8 mouse cellular contexts compared by ENCODE assay signal in genomic region chr16:84774003-84774703, GRCm38 (mm10). TPM values are rescaled to one million over a fixed set of nuclear protein-coding genes. Genes with fewer than 3 reads are reported as not detected.
DNase-seq lines count a peak whose midpoint lies in the region; ATAC-seq and TF ChIP-seq lines count a peak whose summit lies in the region.

Jam2 (plus strand) TSS chr16:84774123.

- DNase-seq in T-cell, adult 2 months (ENCODE audit: low spot score) = peak; percentile 0
- DNase-seq in cerebellum, postnatal 14 days = peak; percentile 41 to 49
- peak; percentile 44 to 56 for DNase-seq in frontal cortex, postnatal 36 days (ENCODE audit: low spot score in 2 of 2)
- DNase-seq in layer of hippocampus, postnatal 25 days (ENCODE audit: extremely low spot score in 1 of 2, low spot score in 1 of 2) = peak; percentile 27 to 35
- DNase-seq in lung, postnatal 0 days (ENCODE audit: low spot score) = peak; percentile 60
- DNase-seq in ovary, postnatal 10 days (ENCODE audit: low spot score) = peak; percentile 36
- DNase-seq in thymus, postnatal 4 days = peak; percentile 50

- H3K9me3 ChIP-seq in hindbrain, embryonic 12.5 days (replicated peaks) = 0 out of 2 replicates have a peak, but pooled peaks cover 3% of the 10 kb centered on the region
- H3K9me3 ChIP-seq in lung, postnatal 0 days (ENCODE audit: low read length) = no peaks in the 10 kb centered on the region; the same call in 1 of the 2 replicates

- H3K36me3 ChIP-seq in hindbrain, embryonic 12.5 days = peaks cover 4% of the 10 kb centered on the region
- H3K36me3 ChIP-seq in lung, postnatal 0 days (ENCODE audit: insufficient read depth, low read length) = no peaks in the 10 kb centered on the region

- no peaks in the 10 kb centered on the region for H3K27me3 ChIP-seq in hindbrain, embryonic 12.5 days
- no peaks in the 10 kb centered on the region for H3K27me3 ChIP-seq in lung, postnatal 0 days (replicated peaks; ENCODE audit: insufficient read depth, low read length)

- 0% methylated on average over 42 of the region's 43 CpGs for WGBS in hindbrain, embryonic 12.5 days
- WGBS in lung, postnatal 0 days = 1% methylated on average over 39 of the region's 43 CpGs

- peak within 1 kb of the TSS; percentile 70 for H3K4me3 ChIP-seq in hindbrain, embryonic 12.5 days
- H3K4me3 ChIP-seq in lung, postnatal 0 days (ENCODE audit: low read depth, low read length) = peak within 1 kb of the TSS; percentile 52

- TF ChIP-seq CTCF in lung, postnatal 0 days (IDR thresholded peaks at IDR 0.05) = peak; percentile 30

- TF ChIP-seq EP300 in lung, postnatal 0 days (IDR thresholded peaks at IDR 0.05) = no peak

- peaks cover 14% of the 10 kb centered on the region for H3K4me1 ChIP-seq in hindbrain, embryonic 12.5 days
- H3K4me1 ChIP-seq in lung, postnatal 0 days (ENCODE audit: insufficient read depth, low read depth, low read length) = peaks cover 3% of the 10 kb centered on the region; the same call in 1 of the 2 replicates

- ATAC-seq in hindbrain, embryonic 12.5 days (ENCODE audit: low FRiP score) = peak; percentile 91
- ATAC-seq in lung, postnatal 0 days = peak; percentile 90

- peak within 1 kb of the TSS; percentile 86 for H3K4me2 ChIP-seq in hindbrain, embryonic 12.5 days (replicated peaks)
- peak within 1 kb of the TSS; percentile 88 for H3K4me2 ChIP-seq in lung, postnatal 0 days (replicated peaks; ENCODE audit: low read depth, low read length)

- H3K9ac ChIP-seq in hindbrain, embryonic 12.5 days = peak within 1 kb of the TSS; percentile 80
- H3K9ac ChIP-seq in lung, postnatal 0 days (replicated peaks; ENCODE audit: low read depth) = peak within 1 kb of the TSS; percentile 37

- H3K27ac ChIP-seq in hindbrain, embryonic 12.5 days = peak within 1 kb of the TSS; percentile 95
- H3K27ac ChIP-seq in lung, postnatal 0 days (ENCODE audit: low read length) = peak within 1 kb of the TSS; percentile 73

RNA-seq across cellular contexts. Expression of gene Jam2, which starts in this region (rescaled TPM):
- polyA plus RNA-seq in hindbrain, embryonic 12.5 days (2016; fragmentation: Nextera tagmentation; extraction: Ambion mirVana) = 45.3 and 47.8 TPM in 2 replicates
- 10 to 100 TPM; 22.4 TPM for total RNA-seq in layer of hippocampus, postnatal 25 days (2021)
- 33.2 and 38.2 TPM in 2 replicates for polyA plus RNA-seq in lung, postnatal 0 days (2015; fragmentation: Nextera tagmentation; extraction: Ambion mirVana)

Comparison
In these comparisons a context has a peak if more than half of its experiments do, and no peak if none do; other contexts are left out.
1. Peak in every context shown above with its lines: DNase-seq, ATAC-seq, H3K4me3 ChIP-seq and H3K27ac ChIP-seq.
2. DNase-seq: peak in every context shown above with its lines; median percentile 60 in lung, postnatal 0 days; 50 in frontal cortex, postnatal 36 days; 50 in thymus, postnatal 4 days; 45 in cerebellum, postnatal 14 days; 36 in ovary, postnatal 10 days; 31 in layer of hippocampus, postnatal 25 days; 0 in T-cell, adult 2 months.